Mouse (Mus musculus) small intestine, adult 10 weeks (tissue): ENCODE measurements around the gene Opn4. TPM values are rescaled to one million over a fixed set of nuclear protein-coding genes. Genes with fewer than 3 reads are reported as not detected.

Source experiments
- polyA plus RNA-seq: library from polyadenylated mRNA; stranded (reverse); fragments of 350-450 nt; fragmentation: Illumina TruSeq; extraction: RNeasy Lipid Tissue Mini Kit (QIAGEN cat#74804); gene quantifications from one replicate; pipeline ENCODE4 v1.2.3, GENCODE M21; 2014; ENCODE audit warnings: low replicate concordance

The Opn4 gene
- polyA plus RNA-seq: not detected

GRCm38 (mm10) chr14:34599941-34600340 lies at the start of gene Opn4:
TSS of gene Opn4 (minus strand) at chr14:34600142.

GRCm38 (mm10) chr14:34588498-34588897 lies 11.4 kb downstream of the Opn4 start, which contains the start of gene Ldb3:
TSS of gene Ldb3 (minus strand) at chr14:34588682.

Other genes with a start within 250 kb of the Opn4 start
- gene Fam25c, start 244.7 kb downstream of the Opn4 start, polyA plus RNA-seq: not detected
- gene Sncg, start 225.4 kb downstream of the Opn4 start, polyA plus RNA-seq: not detected
- gene Mmrn2, start 224.7 kb downstream of the Opn4 start, polyA plus RNA-seq: 2.5 TPM
- 137 TPM for gene Bmpr1a, start 96.8 kb downstream of the Opn4 start, polyA plus RNA-seq
- not detected for gene 9230112D13Rik, start 77.3 kb downstream of the Opn4 start, polyA plus RNA-seq
- gene Ldb3, start 11.5 kb downstream of the Opn4 start, polyA plus RNA-seq: 53.5 TPM
- 148 TPM for gene Wapl, start 73.8 kb upstream of the Opn4 start, polyA plus RNA-seq
- gene Grid1, start 220.0 kb upstream of the Opn4 start, polyA plus RNA-seq: not detected